Mouse (Mus musculus) midbrain, embryonic 11.5 days (tissue): Measurements from ENCODE around the gene Hcfc1r1. TPM values are rescaled to one million over a fixed set of nuclear protein-coding genes. Genes with fewer than 3 reads are reported as not detected.

ENCODE experiments used
- ATAC-seq: fragments of 200-750 bp; cut with Nextera tagmentation; 2 replicates; pipeline ENCODE4 v1.8.0; 2017; ENCODE audit warnings: moderate TSS enrichment, moderate library complexity; ENCODE audit not compliant: low FRiP score
- DNase-seq: peaks from one replicate; pipeline ENCODE4 v3.0.0; 2015; ENCODE audit warnings: low spot score; ENCODE audit errors: missing footprints
- H3K27ac ChIP-seq: fragments of 300-500 bp; sonication (generic); 2 replicates; pipeline ENCODE4 v1.5.1; 2014; ENCODE audit warnings: low read depth, low read length
- H3K27me3 ChIP-seq: fragments of 300-500 bp; sonication (generic); 2 replicates; pipeline ENCODE4 v1.6.1; 2014; ENCODE audit warnings: mild to moderate bottlenecking, low read length, moderate library complexity, mixed read lengths; ENCODE audit not compliant: control insufficient read depth, insufficient read depth
- H3K36me3 ChIP-seq: fragments of 300-500 bp; sonication (generic); 2 replicates; pipeline ENCODE4 v1.6.1; 2014; ENCODE audit warnings: mild to moderate bottlenecking, low read length, moderate library complexity, mixed read lengths; ENCODE audit not compliant: control insufficient read depth, insufficient read depth
- H3K4me1 ChIP-seq: fragments of 300-500 bp; sonication (generic); 2 replicates; pipeline ENCODE4 v1.6.1; 2014; ENCODE audit warnings: low read length; ENCODE audit not compliant: control insufficient read depth, insufficient read depth
- H3K4me2 ChIP-seq: fragments of 300-500 bp; sonication (generic); 2 replicates; pipeline ENCODE4 v1.6.1; 2014; ENCODE audit warnings: mild to moderate bottlenecking, moderate library complexity
- H3K4me3 ChIP-seq: fragments of 300-500 bp; sonication (generic); 2 replicates; pipeline ENCODE4 v1.5.1; 2014; ENCODE audit warnings: low read depth, low read length
- H3K9ac ChIP-seq: fragments of 300-500 bp; sonication (generic); 2 replicates; pipeline ENCODE4 v1.6.1; 2014; ENCODE audit warnings: low read length
- H3K9me3 ChIP-seq: fragments of 300-500 bp; sonication (generic); 2 replicates; pipeline ENCODE4 v1.6.1; 2016; ENCODE audit warnings: low read length; ENCODE audit not compliant: control insufficient read depth
- WGBS: fragments of 180-500 bp; shearing (Covaris S2); extraction: QIAGEN DNeasy Blood & Tissue Kit; methylation state at CpG from one replicate; pipeline ENCODE4 v1.1.7; 2014; 5-methylcytosine and 5-hydroxymethylcytosine counted together
- polyA plus RNA-seq: library from polyadenylated mRNA; unstranded; fragments of >200 nt; fragmentation: Nextera tagmentation; extraction: Ambion mirVana; gene quantifications from 2 replicates; pipeline ENCODE4 v1.2.1, GENCODE M21; 2014

The Hcfc1r1 gene
- polyA plus RNA-seq, 1 experiment from 2014 or later: 40.6 TPM

GRCm38 (mm10) chr17:23699131-23700077 lies 26.0 kb downstream of the Hcfc1r1 start:
- Histone ChIP-seq H3K9me3 (no peaks in the 10 kb centered on the region), H3K27me3 (peaks cover 22% of the 10 kb centered on the region), H3K4me1 (no peaks in the 10 kb centered on the region; the same call in 1 of the 2 replicates), H3K4me2 (peak overlapping the region; percentile 99), H3K27ac (no peak overlapping the region), H3K4me3 (peak overlapping the region; percentile 67), H3K36me3 (no peaks in the 10 kb centered on the region), H3K9ac (peak overlapping the region; percentile 54)
- WGBS: under 1% methylated on average over 77 of the region's 101 CpGs
- DNase-seq (peak; percentile 92), ATAC-seq (peak; percentile 79)

GRCm38 (mm10) chr17:23700079-23700478 lies 26.7 kb downstream of the Hcfc1r1 start:
- under 1% methylated on average over 21 of the region's 28 CpGs for WGBS
- Histone ChIP-seq H3K4me1 (no peaks in the 10 kb centered on the region; the same call in 1 of the 2 replicates), H3K9me3 (no peaks in the 10 kb centered on the region), H3K27me3 (peaks cover 22% of the 10 kb centered on the region), H3K4me2 (peak overlapping the region; percentile 99), H3K27ac (no peak overlapping the region), H3K4me3 (peak overlapping the region; percentile 67), H3K36me3 (no peaks in the 10 kb centered on the region), H3K9ac (peak overlapping the region; percentile 54)
- ATAC-seq: peak; percentile 96
- DNase-seq: peak; percentile 93

GRCm38 (mm10) chr17:23703301-23703700 lies 29.9 kb downstream of the Hcfc1r1 start:
- no peaks in the 10 kb centered on the region for H3K9me3 ChIP-seq
- H3K4me1 ChIP-seq: no peaks in the 10 kb centered on the region; the same call in 1 of the 2 replicates
- WGBS: 88% methylated on average over 9 of the region's 9 CpGs
- ATAC-seq (no peak), DNase-seq (no peak)
- H3K4me2 ChIP-seq: no peak overlapping the region
- no peak overlapping the region for H3K27ac ChIP-seq
- no peaks in the 10 kb centered on the region for H3K36me3 ChIP-seq
- H3K27me3 ChIP-seq: peaks cover 18% of the 10 kb centered on the region
- no peak overlapping the region for H3K9ac ChIP-seq
- no peak overlapping the region for H3K4me3 ChIP-seq

DNA sequence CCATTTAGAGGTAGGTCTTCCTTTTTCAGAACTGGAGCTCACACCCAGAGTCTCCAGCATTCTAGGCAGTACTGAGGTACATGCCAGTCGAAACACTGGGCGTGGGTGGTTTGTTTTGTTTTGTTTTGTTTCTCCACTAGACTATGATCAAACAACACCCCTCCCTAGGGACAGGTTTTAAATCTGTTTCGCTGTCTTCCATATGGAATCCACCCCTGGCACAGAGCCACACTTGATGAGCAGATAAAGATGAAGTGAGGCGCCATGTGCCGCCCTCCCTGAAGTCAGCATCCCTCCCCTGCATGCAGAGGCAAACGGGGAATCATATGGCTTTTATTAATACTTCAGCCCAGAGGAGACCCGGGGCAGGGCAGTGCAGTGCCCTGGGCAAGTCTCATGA lies 31.3 kb downstream of the Hcfc1r1 start:
- Histone ChIP-seq H3K4me3 (no peak overlapping the region), H3K27ac (no peak overlapping the region), H3K9ac (no peak overlapping the region), H3K4me1 (no peaks in the 10 kb centered on the region), H3K4me2 (no peak overlapping the region), H3K9me3 (no peaks in the 10 kb centered on the region), H3K36me3 (no peaks in the 10 kb centered on the region), H3K27me3 (peaks cover 6% of the 10 kb centered on the region)
- 70% methylated on average over 7 of the region's 7 CpGs for WGBS
- ATAC-seq (no peak), DNase-seq (no peak)

DNA sequence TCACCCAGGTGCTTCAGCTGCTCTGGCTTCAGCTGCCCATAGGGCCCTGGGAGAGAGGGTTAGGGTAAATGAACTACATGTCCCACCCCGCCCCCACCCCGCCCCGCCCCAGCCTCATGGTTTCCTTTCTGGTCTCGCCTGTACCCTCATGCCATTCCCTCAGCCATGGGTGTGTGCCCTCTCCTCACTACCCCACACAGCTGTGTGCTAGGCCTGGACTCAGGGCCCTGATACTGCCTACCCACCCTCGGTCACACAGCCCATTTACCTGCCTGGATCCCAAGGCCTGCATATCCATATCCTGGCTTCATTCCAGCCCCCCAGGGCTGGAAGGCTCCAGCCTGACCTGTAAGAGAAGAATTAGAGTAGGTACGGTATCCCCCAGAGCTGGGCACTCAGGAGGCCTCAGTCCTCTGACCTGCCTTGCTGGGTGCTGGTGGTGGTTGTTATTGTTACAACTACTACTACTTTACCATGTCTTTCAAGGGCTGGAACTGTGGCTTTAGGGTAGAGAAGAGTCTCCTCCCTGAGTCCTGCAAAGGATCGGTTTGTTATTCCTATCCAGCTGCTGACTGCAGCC lies 32.2 kb downstream of the Hcfc1r1 start:
- ATAC-seq (peak; percentile 25; the same call in 1 of the 2 replicates), DNase-seq (no peak)
- Histone ChIP-seq H3K9me3 (no peaks in the 10 kb centered on the region), H3K4me2 (no peak overlapping the region), H3K4me3 (no peak overlapping the region), H3K36me3 (no peaks in the 10 kb centered on the region), H3K27ac (no peak overlapping the region), H3K9ac (no peak overlapping the region), H3K27me3 (no peaks in the 10 kb centered on the region; the same call in 1 of the 2 replicates), H3K4me1 (no peaks in the 10 kb centered on the region)
- WGBS: 68% methylated on average over 7 of the region's 7 CpGs

DNA sequence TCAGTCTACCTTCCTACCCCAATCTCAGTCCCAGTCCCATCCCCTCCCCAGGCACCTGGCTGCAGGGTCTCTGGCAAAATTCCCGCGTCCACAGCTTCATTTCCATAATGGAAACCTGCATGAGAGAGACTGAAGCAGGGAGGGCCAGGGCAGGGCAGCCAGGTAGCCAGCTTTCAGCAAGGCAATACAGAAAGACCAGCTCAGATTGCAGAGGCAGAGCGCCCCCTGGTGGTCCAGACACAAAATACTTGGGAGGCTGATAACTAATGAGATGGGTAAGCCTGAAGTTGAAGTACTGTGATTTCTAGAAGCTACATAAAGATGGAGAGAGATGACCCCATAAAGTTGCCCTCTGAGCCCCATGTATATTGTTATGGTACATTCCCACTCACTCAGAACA lies 32.8 kb downstream of the Hcfc1r1 start:
- ATAC-seq (peak; percentile 74), DNase-seq (peak; percentile 95)
- Histone ChIP-seq H3K9me3 (no peaks in the 10 kb centered on the region), H3K9ac (no peak overlapping the region), H3K4me2 (no peak overlapping the region), H3K4me3 (no peak overlapping the region), H3K27me3 (no peaks in the 10 kb centered on the region; the same call in 1 of the 2 replicates), H3K27ac (no peak overlapping the region), H3K4me1 (no peaks in the 10 kb centered on the region), H3K36me3 (no peaks in the 10 kb centered on the region)
- WGBS: 1% methylated on average over 3 of the region's 3 CpGs

DNA sequence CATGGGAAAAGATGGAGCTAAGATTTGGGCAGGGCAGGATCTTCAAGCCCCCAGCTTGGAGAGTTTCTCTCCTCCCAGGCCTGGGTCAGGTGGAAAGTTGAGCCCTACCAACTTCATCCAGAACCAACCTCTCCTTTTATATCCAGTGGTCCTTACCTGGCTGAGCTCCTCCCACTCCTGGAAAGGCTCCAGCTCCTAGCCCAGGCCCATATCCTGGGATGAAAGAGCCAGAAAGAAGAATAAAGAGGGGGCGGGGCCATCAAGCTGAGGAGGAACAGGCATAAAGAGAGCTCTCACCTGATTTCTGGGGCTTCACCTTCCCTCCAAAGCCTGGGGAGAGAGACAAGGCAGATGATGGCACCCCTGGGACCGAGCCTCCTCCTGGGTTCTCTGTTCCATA lies 43.6 kb downstream of the Hcfc1r1 start:
- WGBS: 78% methylated on average over 2 of the region's 2 CpGs
- peak; percentile 33 for DNase-seq
- no peak for ATAC-seq

GRCm38 (mm10) chr17:23719455-23719854 lies 46.1 kb downstream of the Hcfc1r1 start:
- ATAC-seq (no peak), DNase-seq (no peak)
- no peak overlapping the region for H3K9ac ChIP-seq
- no peaks in the 10 kb centered on the region for H3K4me1 ChIP-seq
- no peak overlapping the region for H3K4me2 ChIP-seq
- H3K27me3 ChIP-seq: no peaks in the 10 kb centered on the region
- no peak overlapping the region for H3K27ac ChIP-seq
- no peak overlapping the region for H3K4me3 ChIP-seq
- WGBS: 9% methylated on average over 1 of the region's 1 CpGs
- H3K9me3 ChIP-seq: no peaks in the 10 kb centered on the region
- no peaks in the 10 kb centered on the region for H3K36me3 ChIP-seq

More for the DNA sequence above, 43.6 kb downstream of the Hcfc1r1 start:
- H3K27ac ChIP-seq: no peak overlapping the region
- H3K9me3 ChIP-seq: no peaks in the 10 kb centered on the region
- H3K36me3 ChIP-seq: no peaks in the 10 kb centered on the region
- no peaks in the 10 kb centered on the region for H3K4me1 ChIP-seq
- H3K27me3 ChIP-seq: no peaks in the 10 kb centered on the region
- H3K4me2 ChIP-seq: no peak overlapping the region
- no peak overlapping the region for H3K4me3 ChIP-seq
- H3K9ac ChIP-seq: no peak overlapping the region

- H3K27me3 ChIP-seq: no peaks in the 10 kb centered on the region
- ATAC-seq (no peak), DNase-seq (no peak)
- H3K4me2 ChIP-seq: no peak overlapping the region
- 91% methylated on average over 2 of the region's 2 CpGs for WGBS
- H3K4me3 ChIP-seq: no peak overlapping the region
- H3K9ac ChIP-seq: no peak overlapping the region
- H3K27ac ChIP-seq: no peak overlapping the region
- H3K4me1 ChIP-seq: peaks cover 6% of the 10 kb centered on the region; the same call in 1 of the 2 replicates
- H3K9me3 ChIP-seq: no peaks in the 10 kb centered on the region
- no peaks in the 10 kb centered on the region for H3K36me3 ChIP-seq
These were observed 48.5 kb downstream of the Hcfc1r1 start for GRCm38 (mm10) chr17:23721886-23722285.
